Mouse (Mus musculus): ENCODE results near the gene Smad3.
A peak's percentile ranks its signal among the peaks of the same experiment; 100 is the strongest.

Gene Smad3

DNA sequence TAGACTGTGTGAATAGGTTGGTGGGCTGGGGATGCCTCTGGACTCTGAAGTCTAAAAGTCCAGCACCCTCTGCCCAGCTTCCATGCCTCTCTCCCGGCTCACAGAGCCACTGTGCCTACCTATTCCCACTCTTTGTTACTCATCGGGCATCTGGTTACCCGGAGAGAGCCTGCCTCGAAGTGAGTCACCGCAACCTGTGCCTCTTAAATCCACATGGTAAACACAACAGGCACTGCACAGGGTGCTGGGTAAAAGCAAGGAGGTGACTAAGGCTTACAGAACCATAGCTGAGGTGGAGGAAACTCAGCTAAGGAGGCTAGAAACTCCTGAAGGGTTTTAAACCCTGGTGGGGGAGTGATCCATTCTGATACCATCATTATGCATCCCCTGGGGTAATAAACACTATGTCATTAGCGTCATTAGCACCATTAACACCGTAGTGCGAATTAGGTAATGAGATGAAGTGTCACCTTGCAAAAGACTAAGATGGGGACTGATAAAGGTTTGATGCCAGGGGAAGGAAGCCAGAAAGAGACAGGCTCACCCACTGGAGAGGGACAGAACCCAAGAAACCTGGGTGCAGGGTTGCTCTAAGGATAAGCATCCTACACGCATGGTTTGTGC, 38.9 kb downstream of the Smad3 start:
- DNase-seq: no peak

DNA sequence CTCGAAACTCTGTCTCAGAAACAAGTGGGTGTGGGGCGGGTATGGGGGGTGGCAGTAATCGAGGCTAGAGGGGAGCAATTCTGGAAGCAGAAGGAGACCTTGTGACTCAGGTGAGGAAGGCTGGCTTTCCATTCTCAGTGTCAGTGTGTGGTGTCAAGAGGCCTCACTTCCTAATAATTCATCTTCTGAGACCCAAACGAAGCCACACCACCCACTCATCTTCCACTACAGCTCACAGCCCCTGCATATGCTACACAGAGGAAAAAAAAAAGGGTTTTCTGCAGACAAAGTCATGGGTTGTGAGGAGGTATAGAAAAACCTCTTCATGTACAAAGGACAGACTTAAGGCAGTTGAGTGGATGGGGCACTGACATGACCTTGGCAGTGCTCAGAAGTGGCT, 39.6 kb downstream of the Smad3 start:
- DNase-seq: no peak

DNA sequence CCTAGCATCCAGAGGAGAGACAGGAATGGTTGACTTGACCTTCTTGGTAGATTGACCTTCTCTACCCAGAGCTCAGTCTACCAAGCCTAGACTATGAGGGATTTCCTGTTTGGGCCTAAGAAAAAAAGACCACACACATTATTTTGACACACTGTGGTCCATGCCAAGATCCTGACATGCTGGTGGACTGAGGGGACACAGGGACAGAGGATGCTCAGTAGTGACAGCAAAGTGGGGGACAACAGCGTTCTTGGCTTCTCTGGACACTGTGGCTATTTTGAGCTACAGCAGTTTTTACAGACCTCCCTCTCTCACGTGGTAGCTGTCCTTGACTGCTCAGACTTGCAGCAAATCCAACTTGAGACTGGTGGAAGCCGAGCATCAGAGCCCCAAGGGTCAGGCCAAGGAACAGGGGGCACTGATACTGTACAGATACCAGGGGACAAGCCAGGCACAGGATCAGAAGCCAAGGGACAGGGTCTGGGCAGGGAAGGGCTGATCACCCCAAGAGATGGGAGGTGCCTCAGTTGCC, 40.3 kb downstream of the Smad3 start:
- DNase-seq: no peak

DNA sequence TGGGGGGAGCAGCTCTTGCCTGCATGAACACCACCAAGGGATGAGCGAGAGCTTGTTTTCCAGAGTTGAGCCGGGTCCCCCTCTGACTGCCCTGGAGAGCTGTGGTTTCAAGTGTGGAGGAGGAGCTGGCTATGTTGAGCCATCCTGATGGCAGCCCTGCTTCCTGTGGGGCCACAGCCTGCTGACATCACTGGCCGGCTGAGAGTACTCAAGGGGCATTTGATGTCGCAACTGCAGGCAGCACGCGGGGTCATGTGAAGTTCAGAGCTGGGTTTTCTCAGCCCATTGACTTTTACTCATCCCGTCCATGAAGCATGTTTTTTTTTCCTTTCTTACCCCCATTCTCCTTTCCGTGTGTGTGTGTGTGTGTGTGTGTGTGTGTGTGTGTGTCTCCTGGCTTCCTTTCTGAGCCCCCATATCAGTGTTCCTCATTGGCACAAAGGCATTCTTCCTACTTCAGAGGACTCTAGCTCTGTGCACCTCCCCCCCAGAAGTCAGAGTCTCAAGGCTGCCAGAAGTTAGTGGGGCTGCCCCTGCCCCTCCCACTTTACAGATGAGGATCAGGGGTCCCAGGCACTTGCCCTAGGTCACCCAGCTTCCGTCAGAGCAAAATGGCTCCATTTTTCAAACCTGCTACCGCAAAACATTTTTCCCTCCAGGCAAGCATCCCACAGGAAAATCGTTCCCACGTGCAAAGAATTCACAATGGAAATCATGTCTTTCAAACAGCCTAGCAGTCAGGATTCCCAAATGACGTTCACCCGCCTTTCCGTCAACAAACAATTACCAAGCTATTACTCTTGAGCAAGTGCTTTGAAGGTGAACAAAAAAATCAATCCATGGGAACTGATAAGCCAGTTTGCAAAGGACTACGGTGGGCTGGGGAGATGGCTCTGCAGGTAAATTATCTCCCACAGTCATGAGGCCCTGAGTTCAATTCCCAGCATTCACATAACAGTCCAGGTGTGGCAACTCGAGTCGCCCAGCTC, 41.4 kb downstream of the Smad3 start:
- DNase-seq: peak; percentile 86

DNA sequence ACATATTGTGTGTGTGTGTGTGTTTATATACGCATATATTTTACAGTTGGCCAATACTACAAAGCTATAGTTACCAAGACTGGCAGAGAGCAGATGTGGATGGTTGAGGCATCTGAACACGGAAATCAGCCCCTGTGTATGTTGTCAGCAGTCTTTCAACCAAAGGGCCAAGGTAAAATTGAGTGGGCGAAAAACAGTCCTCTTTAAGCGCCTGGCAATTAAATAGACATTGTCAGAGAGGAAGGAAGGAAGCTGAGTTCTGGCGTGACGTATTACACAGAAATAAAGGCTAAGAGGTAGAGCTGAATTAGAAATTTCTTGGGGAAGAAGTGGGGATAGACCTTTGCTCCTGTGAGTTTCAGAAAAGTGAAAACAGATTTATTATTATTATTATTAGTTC, 43.2 kb downstream of the Smad3 start:
- DNase-seq: no peak

DNA sequence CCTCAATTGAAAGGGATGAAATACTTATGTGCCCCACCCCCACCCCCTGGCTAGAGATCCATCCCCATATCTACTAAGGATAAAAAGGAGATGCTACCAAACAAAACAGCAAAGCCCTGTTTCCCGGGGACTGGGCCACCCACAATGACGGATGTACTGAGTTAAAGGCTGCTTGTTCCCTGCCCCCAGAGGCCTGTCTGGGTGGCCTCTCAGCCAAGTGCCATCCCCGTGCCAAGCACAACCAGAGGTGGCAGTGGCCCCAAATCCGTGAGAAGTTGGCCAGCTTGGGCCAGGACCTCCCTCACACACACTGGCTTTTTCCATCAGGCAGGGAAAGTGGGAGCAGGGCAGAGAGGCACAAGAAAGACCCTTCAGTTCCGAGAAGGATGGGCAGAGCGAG, 45.0 kb downstream of the Smad3 start:
- no peak for DNase-seq

DNA sequence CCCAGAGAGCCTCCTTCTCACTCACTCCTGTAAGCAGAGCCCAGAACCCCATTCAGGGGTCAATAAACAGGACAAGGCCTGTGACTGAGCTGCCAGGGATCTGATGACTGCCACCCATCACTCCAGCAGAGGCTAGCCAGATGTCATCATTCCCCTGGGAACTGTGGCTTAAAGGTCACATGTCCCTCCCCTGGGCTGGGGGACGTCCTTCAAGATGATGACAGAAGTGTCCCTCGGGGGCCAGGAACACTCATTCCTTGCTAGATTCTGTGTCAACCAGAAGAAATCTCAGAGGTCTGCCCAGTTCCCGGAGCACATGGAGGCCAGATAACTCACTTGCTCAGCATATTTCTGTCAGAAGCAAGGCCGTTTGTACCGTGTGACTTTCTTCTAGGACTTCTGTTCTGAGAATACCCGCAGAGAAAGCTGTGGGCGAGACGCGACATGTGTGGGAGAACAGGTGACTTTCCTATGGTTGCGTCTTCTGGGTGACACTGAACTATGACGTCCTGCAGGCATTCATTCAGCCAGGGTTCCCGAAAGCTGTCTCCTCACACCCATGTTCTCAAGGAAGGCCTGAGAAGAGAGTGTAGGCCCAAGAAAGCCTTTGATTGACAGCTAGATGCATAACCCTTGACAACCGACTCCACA, 46.1 kb downstream of the Smad3 start:
- DNase-seq: peak; percentile 67

DNA sequence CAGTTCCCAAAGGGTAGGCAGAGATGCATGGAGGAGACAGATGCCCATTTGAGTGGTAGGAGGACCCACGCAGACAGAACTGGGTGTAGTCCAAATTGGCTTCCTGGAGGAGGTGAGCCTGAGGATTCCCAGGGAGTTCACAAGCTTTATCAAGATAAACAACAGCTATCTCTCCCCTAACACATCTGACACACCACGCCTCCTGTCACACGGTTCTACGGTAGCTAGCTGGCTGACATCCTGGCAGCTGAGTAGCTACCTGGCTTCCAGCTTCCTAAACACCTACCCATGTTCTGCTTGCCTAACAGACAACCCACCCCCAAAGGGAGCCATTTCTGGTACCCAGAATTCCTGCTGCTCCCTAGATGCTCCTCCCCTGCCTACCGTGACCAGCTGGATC, 47.9 kb downstream of the Smad3 start:
- no peak for DNase-seq

DNA sequence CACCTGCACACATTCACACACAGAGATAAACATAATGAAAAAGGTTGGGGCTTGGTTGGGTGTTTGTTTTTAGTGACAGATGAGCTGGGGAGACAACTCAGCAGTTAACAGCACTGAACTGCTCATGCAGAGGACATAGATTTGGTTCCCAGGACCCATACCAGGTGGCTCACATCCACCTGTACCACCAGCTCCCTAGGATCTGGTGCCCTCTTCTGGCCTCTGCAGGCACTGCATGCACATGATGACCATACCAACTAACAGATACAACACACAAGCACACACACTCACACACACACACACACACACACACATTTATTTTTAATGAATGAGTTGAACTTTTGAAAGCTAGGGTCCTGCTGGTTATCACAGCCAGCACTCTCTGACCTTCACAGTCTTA, 48.5 kb downstream of the Smad3 start:
- no peak for DNase-seq

DNA sequence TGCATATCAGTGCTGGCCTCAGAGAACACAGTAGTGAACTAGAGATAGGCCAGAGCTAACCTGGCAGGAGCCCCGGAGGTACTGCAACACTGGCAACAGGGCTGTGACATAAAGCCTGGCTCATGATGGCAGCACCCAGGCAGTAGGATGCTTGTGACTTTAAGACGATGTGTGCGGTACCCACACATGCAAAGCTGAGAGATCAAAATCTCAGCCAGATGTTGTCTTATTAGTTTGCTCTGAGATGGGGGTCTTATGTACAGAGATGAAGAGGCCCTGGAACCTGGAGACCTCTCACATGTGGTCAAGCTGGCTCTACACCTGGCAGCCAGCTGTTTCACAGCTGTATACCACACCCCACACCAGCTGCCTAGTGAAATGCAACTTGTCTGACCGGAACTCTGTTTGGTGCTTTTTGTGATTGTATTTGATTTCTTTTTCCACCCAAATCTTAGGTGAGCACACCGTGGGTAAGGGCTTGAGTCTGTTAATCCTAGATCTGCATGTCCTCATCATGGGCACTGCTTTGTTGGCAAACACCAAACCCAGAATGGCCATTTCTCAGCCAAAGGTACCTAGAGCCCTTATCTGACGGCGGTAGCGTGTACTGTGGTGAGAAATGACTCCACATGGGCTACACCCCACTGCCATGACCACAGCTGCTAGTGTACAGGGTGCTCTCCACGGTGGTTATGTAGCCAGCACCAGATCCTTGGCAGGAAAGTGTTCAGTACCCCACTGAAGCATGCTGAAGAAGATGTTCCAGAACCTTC, 49.8 kb downstream of the Smad3 start:
- DNase-seq: no peak

DNA sequence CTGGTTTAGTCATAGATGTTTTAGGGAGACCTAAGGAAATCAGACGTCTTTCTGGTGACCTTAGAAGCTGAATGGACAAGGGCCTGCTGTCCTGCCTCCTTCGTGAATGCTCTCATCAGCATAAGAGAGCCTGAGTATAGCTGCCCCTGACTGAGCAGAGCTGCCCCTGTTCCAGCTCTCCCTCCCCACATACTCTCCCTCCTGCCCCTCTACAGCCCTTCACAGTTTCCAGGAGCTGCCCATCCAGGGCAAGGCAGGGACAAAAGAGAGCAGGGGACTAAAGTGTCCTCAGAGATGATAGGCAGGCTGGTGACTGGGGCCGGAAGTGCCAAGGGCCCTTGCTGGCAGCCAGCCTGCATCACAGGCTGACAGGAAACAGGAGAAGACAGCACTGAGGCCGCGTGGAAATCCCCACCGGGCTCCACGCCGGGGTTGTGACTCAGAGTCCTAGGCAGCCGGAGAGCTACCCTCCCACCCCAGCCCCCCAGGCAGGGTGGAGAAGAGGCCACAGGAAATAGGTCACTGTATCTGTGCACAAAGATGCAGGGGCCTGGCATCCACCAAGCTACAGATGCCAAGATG, 51.6 kb downstream of the Smad3 start:
- DNase-seq: peak; percentile 88

DNA sequence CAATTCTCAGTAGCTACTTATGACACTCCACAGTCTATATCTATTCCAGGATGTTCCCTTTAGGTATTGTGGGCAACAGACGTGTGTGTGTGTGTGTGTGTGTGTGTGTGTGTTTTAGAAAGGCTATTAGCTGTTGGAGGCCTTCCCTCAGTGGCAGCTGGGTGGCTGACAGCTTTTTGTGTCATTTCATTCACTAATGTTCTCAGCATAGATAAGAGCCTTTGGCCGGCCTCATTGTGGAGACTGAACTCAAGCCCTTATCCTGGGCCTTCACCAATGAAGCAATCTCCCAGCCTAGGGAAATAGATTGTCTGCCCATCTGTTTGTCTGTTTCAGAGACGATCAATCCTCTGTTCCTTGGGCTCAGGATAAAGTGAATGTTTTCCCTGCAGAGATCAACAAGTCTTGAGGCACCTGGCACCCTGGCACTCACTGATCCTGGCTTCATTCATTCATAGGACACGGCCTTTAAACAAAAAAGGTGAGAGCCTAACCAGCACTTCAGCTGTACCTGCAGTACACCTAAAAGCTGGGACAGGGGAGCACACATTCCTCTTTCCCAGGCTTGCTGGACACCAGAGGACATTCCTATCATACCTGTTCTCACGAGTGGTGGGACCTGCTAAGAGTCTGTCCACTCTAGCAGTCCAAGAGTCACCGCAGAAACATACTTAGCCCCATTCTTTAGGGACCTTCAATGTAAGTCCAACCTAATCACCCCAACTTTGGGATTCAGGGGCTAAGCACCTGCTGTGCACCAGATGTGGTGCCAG, 52.6 kb downstream of the Smad3 start:
- no peak for DNase-seq

DNA sequence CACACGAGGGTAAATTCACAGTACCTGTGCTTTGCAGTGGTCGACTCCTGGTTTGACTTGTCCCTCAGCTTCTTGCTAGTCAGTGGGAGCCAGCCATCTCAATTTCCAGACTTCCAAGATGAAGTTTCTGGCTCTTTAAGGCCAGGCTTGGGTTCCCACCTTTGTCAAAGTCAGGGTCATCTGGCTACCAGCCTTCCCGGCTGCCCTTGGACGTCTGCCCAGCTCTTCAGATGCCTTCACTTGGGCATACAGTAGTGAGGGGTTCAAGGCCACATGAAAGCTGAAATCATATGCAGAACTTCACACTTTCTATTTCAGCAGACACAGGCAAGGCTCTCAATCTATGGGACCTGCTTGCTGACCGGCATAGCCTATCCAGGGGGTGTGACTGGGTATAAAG, 53.7 kb downstream of the Smad3 start:
- no peak for DNase-seq

DNA sequence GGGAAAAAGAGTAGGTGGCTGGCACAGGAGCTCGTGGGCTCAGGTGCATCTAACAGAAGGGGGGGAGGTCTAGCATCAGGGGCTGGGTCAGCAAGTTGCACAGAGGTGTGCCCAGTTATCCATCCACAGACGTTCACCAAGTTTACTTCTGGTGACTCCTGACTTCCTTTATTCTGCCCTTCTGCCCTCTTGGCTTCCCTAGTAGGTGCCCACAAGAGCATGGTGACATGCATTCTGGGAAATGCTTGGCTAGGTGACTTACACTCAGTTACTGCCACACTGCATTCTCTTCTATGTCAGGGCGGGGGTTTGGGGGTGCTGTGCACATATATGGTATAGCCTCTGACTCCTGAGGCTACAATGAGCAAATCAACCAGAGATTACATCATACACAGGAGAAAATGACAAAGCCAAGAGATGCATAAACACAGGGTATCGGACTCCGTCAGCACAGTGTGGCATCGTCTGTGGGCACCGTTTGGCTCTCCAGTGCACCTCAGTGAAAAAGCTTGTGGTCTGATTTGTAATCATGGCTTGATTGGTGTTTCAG, 54.5 kb downstream of the Smad3 start:
- no peak for DNase-seq

DNA sequence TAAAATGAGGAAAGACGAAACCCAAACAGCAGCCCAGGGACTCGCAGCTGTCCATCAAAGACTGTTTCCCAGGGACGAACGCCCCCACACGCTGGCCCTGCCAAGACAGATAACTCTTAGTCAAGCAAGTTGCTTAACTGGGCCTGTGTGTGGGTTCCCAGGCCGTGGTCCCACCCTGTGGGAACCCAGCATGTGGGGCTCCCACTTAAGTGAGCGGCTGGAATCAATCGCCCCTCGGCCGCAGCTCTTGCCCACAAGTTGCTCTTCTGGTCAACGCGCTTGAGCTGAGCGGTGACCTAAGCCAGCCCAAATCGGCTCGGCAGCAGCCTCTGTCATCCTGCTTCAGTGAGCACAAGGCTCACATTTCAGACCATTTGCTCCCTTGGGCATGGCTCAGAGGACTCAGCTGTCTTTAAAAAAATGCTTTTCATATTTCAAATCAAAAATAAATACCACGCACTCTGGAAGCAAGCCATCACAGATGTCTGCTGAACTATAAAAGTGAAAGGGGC, 55.2 kb downstream of the Smad3 start:
- DNase-seq: peak; percentile 54

DNA sequence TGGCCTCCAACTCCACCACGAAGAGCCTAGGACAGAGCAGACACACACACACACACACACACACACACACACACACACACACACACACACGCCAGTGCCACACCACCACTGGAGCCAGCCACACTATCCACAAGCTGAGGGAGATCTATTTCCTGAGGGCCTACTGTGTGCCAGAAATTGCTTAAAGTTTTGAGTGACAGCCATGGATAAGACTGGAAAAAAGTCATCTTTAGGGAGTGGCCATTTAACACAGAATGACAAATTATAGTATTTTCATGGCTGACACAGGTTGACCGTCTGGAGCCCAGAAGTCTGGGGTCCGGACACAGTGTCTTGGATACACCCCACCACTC, 55.9 kb downstream of the Smad3 start:
- DNase-seq: no peak

DNA sequence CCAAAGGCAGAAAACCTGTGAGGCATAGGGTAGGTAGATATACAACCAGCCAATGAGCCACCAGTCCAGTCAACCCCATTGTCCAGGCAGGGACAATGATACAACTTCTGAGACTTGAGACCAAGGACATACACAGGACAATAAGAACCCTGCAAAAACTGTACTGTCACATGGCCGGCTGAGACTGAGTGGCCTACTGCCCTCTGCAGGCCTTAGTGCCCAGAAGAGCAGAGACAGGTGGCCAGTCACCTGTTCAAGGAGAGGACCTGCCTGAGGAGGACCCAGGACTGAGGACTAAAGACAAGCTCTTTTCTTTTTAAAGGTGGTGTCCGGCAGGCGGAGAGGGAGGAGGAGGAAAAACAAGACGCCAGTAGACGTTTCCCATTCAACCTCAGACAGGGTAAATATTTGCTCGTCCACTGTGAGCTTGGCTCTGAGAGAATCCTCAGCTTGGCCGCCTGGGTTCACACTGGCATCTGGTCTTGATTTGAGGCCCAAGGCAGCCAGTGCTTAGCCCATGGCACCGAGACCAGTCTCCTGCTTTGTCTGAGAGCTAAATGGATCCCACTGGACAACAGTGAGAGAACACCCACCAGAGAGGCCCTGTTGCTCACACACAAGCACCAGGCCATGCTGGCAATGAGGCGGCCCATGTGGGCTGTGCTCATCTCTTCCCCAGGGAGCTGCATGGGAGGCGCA, 56.4 kb downstream of the Smad3 start:
- DNase-seq: no peak

DNA sequence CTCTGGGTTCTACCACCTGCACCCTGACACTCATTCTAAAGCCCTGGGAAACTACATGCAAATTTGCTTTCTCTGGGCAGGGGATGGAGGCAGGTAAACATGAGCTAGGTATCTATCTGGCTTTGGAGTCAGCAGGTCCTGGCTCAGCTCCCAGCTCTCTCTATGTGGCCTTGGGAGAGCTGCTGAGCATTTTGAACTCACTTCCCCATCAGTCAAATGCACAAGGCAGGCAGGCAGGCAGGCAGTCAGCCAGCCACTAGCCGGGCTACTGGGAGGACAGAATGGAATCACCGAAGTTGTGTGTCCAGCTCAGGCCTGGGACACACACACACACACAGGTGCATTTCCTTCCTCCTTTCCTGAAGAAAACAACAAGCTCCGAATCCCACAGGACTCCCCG, 58.6 kb downstream of the Smad3 start:
- DNase-seq: peak; percentile 66

DNA sequence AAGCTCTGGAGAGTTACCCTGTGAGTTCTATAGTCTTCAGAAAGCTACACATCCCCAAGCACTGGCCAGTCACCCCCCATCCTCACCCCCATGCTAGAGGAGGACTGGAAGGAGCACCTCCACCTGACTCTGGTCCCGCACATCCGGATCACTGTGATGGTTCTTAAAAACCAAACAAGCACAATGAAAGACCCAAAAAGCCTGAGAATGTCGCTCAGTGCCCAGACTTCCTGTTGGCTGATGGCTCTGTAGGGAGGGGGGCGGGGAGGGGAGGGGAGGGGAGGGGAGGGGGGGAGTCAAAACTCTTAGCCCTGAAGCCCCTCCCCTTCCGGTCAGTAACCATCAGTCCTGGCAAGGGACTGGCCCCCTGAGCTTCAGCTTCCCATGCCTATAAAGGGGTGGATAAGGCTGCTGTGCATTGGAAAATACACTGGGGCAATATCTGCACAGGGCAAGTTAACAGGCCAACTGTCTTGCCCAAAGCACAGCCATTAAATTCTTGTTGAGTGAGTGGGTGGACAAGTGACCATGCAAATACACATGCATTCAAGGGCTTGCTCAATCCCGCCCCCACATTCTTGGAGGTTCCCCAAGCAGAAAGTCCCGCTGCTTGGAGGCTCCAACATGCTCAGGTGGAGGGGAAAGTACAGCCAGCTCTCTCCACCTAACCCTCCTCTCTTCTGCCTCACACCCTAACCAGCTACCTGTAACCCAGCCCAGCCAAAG, 59.3 kb downstream of the Smad3 start:
- peak; percentile 82 for DNase-seq

DNA sequence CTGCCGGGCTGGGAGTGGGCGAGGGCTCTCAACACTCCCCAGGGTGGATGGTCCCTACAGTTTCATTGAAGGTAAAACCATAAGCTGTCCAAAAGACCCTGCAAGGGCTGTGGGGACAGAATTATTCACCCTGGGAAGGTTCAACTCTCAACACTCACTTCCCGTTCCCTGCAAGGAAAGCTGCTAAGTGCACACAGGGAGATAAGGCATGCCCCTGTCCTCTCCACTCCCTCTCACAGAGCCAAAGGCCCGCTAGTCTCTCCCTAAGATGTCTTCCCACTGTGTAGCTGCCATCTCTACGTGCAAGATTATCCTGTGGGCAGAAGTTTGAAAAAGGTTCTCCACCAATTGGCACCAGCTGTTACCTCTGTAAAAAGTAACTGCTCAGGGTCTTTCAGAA, 60.2 kb downstream of the Smad3 start:
- DNase-seq: no peak
